Mouse (Mus musculus) olfactory bulb, adult 2 months (tissue): ENCODE results near the gene Tmem268. TPM values are rescaled to one million over a fixed set of nuclear protein-coding genes. Genes with fewer than 3 reads are reported as not detected.

Source experiments
- H3K27ac ChIP-seq: fragments of 200-500 bp; 2 replicates; pipeline ENCODE4 v1.5.1; 2012; ENCODE audit warnings: low read depth, low read length; ENCODE audit not compliant: insufficient read depth
- H3K4me1 ChIP-seq: fragments of 200-500 bp; 2 replicates; pipeline ENCODE4 v1.6.1; 2012; ENCODE audit warnings: low read length; ENCODE audit not compliant: control insufficient read depth, insufficient read depth
- H3K4me3 ChIP-seq: fragments of 200-500 bp; 2 replicates; pipeline ENCODE4 v1.5.1; 2012; ENCODE audit warnings: mild to moderate bottlenecking, low read depth, low read length, moderate library complexity; ENCODE audit not compliant: insufficient read depth
- CTCF ChIP-seq: fragments of 200-500 bp; IDR thresholded peaks from 2 replicates; pipeline ENCODE4 v1.5.1; 2012; ENCODE audit warnings: low read depth, mild to moderate bottlenecking, low read length, moderate library complexity; ENCODE audit not compliant: insufficient read depth
- POLR2A ChIP-seq: fragments of 200-500 bp; IDR thresholded peaks from 2 replicates; pipeline ENCODE4 v1.6.1; 2012; ENCODE audit warnings: mild to moderate bottlenecking, low read depth, low read length, moderate library complexity; ENCODE audit not compliant: insufficient read depth
- WGBS: fragments of 180-500 bp; shearing (Covaris S2); methylation state at CpG from one replicate; pipeline ENCODE4 v1.1.7; 2018; 5-methylcytosine and 5-hydroxymethylcytosine counted together
- polyA plus RNA-seq: library from polyadenylated mRNA; stranded (reverse); fragments of >200 nt; gene quantifications from 2 replicates; pipeline ENCODE4 v1.2.4, GENCODE M21; 2012; ENCODE audit warnings: low replicate concordance; ENCODE audit not compliant: missing spikeins, insufficient read depth, insufficient read length

Gene Tmem268
- polyA plus RNA-seq, 1 experiment = not detected

DNA sequence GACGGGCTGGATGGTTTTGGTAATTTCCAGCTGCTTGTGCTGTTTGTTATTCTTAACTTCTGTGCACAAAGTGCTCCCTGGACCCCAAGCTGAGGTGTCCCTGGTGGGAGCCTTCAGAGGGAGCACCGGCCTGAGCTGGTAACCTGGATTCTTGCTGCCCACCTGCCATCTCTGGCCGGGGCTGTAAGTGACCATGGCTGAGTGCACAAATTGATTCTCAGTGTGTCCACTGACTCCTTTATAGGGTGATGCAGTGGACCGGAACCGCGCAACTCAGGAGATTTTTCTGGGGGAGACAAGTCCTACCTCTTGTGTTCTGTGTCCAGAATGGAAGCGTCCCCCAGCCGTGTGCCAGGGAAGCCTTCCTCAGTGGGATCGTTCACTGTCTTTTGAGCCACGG lies 26.6 kb downstream of the Tmem268 start:
- WGBS = 85% methylated on average over 10 of the region's 10 CpGs

DNA sequence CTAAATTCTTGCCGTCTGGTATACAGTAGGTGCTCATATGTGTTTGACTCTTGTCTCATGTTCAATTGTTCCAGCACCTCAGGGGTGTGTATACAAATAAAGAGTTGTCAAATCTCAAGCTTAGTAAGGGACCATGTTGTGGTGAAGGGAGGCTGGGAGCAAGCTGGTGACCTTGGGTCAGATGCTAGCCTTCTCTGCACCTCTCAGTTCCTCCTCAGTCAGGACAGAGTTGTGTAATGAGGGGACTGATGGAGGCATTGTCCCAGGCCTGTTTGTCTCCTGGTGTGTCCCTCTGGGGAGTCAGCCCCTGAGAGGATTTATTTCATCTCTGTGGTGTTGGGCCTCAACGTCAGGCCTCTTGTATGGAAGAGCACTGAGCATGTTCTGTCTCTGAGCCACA lies 27.7 kb downstream of the Tmem268 start:
- WGBS = 86% methylated on average over 2 of the region's 2 CpGs
- Histone ChIP-seq H3K27ac (no peak overlapping the region), H3K4me3 (no peak overlapping the region), H3K4me1 (no peaks in the 10 kb centered on the region)
- no peak for TF ChIP-seq POLR2A
- no peak for TF ChIP-seq CTCF

More for the DNA sequence above, 26.6 kb downstream of the Tmem268 start:
- Histone ChIP-seq H3K4me1 (peaks cover 2% of the 10 kb centered on the region), H3K4me3 (no peak overlapping the region), H3K27ac (no peak overlapping the region)
- no peak for TF ChIP-seq CTCF
- no peak for TF ChIP-seq POLR2A

GRCm38 (mm10) chr4:63589987-63590386 lies 31.4 kb downstream of the Tmem268 start:
- 84% methylated on average over 7 of the region's 7 CpGs for WGBS
- Histone ChIP-seq H3K4me1 (no peaks in the 10 kb centered on the region), H3K4me3 (no peak overlapping the region), H3K27ac (no peak overlapping the region)
- no peak for TF ChIP-seq CTCF

- Histone ChIP-seq H3K4me1 (no peaks in the 10 kb centered on the region), H3K27ac (no peak overlapping the region), H3K4me3 (no peak overlapping the region)
- WGBS = 90% methylated on average over 4 of the region's 4 CpGs
- no peak for TF ChIP-seq CTCF
- TF ChIP-seq POLR2A = no peak
These were observed 32.0 kb downstream of the Tmem268 start for GRCm38 (mm10) chr4:63590538-63590937.

GRCm38 (mm10) chr4:63594459-63595110 lies 36.0 kb downstream of the Tmem268 start:
- Histone ChIP-seq H3K4me3 (no peak overlapping the region), H3K27ac (no peak overlapping the region), H3K4me1 (no peaks in the 10 kb centered on the region)
- WGBS = 76% methylated on average over 5 of the region's 5 CpGs
- no peak for TF ChIP-seq POLR2A
- no peak for TF ChIP-seq CTCF

DNA sequence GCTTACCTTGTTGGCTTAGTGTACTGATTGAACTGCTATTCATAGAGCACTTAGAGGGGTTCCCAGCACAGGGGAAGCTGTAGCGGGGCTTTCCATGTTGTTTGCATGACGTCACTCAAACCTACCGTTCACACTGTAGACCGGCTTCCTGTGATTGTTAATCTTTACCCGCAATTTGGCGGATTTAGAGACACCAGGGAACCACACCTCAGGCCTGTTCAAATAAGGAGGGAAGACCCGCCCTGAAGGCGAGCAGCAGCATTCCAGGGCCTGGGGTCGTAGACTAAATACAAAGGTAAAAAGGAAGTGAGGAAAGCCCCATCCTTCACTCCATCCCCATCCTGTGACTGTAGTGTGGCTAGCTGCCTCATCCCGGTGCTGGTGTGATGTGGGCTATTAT lies 36.7 kb downstream of the Tmem268 start:
- H3K4me3 ChIP-seq = no peak overlapping the region
- TF ChIP-seq POLR2A (no peak), CTCF (no peak)
- 81% methylated on average over 10 of the region's 10 CpGs for WGBS
- H3K27ac ChIP-seq = no peak overlapping the region
- H3K4me1 ChIP-seq = no peaks in the 10 kb centered on the region

- Histone ChIP-seq H3K27ac (no peak overlapping the region), H3K4me3 (no peak overlapping the region), H3K4me1 (no peaks in the 10 kb centered on the region)
- 96% methylated on average over 4 of the region's 4 CpGs for WGBS
- TF ChIP-seq POLR2A = no peak
- no peak for TF ChIP-seq CTCF
These were observed 37.4 kb downstream of the Tmem268 start for GRCm38 (mm10) chr4:63596010-63596409.

DNA sequence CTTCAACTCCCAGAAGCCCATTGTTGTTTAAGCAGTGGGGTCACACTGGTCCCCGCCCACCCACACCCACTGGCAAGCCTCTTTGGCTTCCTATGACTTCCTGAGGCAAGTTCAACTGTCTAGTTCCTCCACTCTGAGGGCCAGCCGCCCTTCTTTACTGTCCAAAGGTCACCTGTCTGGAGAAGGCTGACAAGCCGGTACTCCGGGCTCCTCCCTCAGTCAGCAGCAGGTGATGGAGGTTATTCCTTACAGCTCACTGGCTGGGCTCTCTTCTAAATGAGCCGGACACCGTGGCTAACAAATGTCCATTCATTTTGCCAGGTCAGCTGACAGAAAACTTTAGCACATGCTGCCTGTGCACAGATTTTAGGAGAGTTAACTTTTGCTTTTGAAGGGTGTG lies 42.2 kb downstream of the Tmem268 start:
- TF ChIP-seq CTCF (no peak), POLR2A (no peak)

GRCm38 (mm10) chr4:63601263-63601662 lies 42.7 kb downstream of the Tmem268 start:
- no peaks in the 10 kb centered on the region for H3K4me1 ChIP-seq
- H3K27ac ChIP-seq = no peak overlapping the region
- TF ChIP-seq POLR2A (no peak), CTCF (no peak)
- no peak overlapping the region for H3K4me3 ChIP-seq

More for the DNA sequence above, 42.2 kb downstream of the Tmem268 start:
- H3K4me3 ChIP-seq = no peak overlapping the region
- no peaks in the 10 kb centered on the region for H3K4me1 ChIP-seq
- WGBS = 83% methylated on average over 6 of the region's 6 CpGs
- H3K27ac ChIP-seq = no peak overlapping the region

DNA sequence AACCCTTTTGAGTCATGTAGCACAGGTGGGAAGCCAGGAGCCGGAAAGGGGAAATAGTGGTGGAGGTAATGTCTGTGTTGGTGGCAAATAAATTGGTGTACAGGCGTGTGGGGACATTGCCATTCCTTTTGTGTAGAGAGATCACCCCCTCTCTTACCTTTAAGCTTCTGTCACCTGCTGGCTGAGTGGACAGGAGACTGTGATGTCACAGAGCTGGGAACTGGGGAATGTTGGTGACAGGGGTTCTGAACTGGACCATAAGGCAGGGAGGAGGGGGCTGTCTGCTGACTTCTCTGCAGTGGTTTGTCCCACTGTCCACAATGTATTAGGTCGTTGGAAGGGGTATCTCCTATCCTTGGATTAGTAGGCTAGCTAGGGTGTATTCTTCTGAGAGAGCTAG lies 46.4 kb downstream of the Tmem268 start, which contains the start of gene Gm11213:
Gm11213 (minus strand) TSS at position 317 of the 400 bp plus-strand sequence.
- Histone ChIP-seq H3K4me1 (no peaks in the 10 kb centered on the region), H3K4me3 (no peak within 1 kb of the TSS), H3K27ac (no peak within 1 kb of the TSS)
- WGBS = 82% methylated on average over 3 of the region's 3 CpGs
- TF ChIP-seq POLR2A = no peak
- no peak for TF ChIP-seq CTCF
